ENCODE assay signal across 8 mouse cellular contexts in the genomic region with DNA sequence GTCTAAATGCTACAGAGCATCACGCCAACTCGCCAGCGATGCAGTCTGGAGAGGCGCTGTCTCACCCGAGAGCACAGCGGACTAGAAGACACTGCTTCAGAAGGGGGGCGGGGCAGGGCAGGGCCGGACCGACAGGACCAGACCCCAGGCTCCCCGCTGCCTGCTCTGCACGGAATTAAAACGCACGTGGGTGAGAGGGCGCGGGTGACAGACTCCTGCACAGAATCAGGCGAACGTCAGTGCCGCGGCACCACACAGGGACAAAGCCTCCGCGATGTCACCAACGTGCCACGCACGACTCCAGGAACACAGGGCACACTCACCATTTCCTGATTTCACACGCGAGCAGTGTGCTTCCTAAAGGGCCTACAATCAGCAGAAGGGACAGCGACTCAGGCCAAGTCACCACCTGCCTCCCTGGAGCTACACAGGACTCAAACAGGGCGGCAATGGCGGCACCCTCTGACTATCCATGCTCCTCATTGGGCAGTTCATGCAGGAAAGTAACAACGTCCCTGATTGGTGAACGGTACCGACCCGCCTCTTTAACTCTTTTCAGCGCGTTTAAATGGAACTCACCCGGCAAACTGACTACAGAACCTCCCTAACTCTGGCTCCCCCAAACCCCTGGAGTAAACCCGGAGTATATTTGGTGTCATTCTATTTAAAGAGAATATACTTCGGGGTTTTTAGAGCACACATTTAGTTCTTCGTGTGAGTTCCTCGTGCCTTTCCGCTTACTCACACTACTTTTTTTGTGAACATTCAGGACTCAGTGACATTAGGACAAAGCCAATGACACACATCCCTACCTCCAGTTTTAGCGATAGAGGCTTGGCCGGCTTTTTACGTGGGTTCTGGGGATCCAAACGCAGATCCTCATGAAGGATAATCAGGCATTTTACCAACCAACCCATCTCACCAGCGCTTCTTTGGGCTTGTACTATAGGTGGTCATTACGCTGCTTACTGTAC. TPM values are rescaled to one million over a fixed set of nuclear protein-coding genes. Genes with fewer than 3 reads are reported as not detected.
DNase-seq lines count a peak whose midpoint lies in the region; ATAC-seq and TF ChIP-seq lines count a peak whose summit lies in the region.

A gene (minus strand): TSS at position 468 of the 974 bp plus-strand sequence.

- TF ChIP-seq CTCF in lung, adult 2 months (IDR thresholded peaks at IDR 0.05; ENCODE audit: insufficient read depth, low read length), result no peak

- H3K4me1 ChIP-seq in ES-E14 (ENCODE audit: control insufficient read depth in 2 of 2, insufficient read depth in 2 of 2, low read length in 2 of 2, poor library complexity in 1 of 2), result peaks cover 0 to 3% of the 10 kb centered on the region in 2 experiments; a peak in 2 of 4 replicates
- H3K4me1 ChIP-seq in forebrain, embryonic 15.5 days, result peaks cover 13% of the 10 kb centered on the region
- no peaks in the 10 kb centered on the region for H3K4me1 ChIP-seq in lung, adult 2 months (ENCODE audit: control insufficient read depth, insufficient read depth, low read length)

- peak; percentile 100 for ATAC-seq in forebrain, embryonic 15.5 days (replicated peaks)
- ATAC-seq in neutrophil, adult 5-6 weeks (ENCODE audit: extremely low read depth, insufficient number of reproducible peaks, low FRiP score, poor library complexity, severe bottlenecking), result peak; percentile 100

- H3K9ac ChIP-seq in ES-E14 (ENCODE audit: insufficient read depth, low read depth, low read length, poor library complexity, severe bottlenecking), result peak within 1 kb of the TSS; percentile 83
- H3K9ac ChIP-seq in forebrain, embryonic 15.5 days (replicated peaks), result peak within 1 kb of the TSS; percentile 93

- WGBS in forebrain, embryonic 15.5 days, result 4% methylated on average over 47 of the region's 47 CpGs
- WGBS in lung, adult 2 months, result 4% methylated on average over 47 of the region's 47 CpGs

- peak; percentile 88 for DNase-seq in ES-E14 (ENCODE audit: low read depth, low spot score)
- DNase-seq in cerebellum, adult 11-12 months, result peak; percentile 85
- DNase-seq in heart, postnatal 25 days (ENCODE audit: low spot score), result peak; percentile 74
- DNase-seq in layer of hippocampus, adult 18-20 months (ENCODE audit: low spot score in 2 of 2), result peak; percentile 84 to 95
- peak; percentile 78 for DNase-seq in lung, adult 2 months
- DNase-seq in thymus, adult 18-20 months, result peak; percentile 63 to 76

- peak within 1 kb of the TSS; percentile 82 to 97 for H3K4me3 ChIP-seq in ES-E14 (ENCODE audit: insufficient read depth in 1 of 2, low read depth in 1 of 2, low read length in 2 of 2, poor library complexity in 1 of 2, severe bottlenecking in 1 of 2)
- peak within 1 kb of the TSS; percentile 97 for H3K4me3 ChIP-seq in forebrain, embryonic 15.5 days
- peak within 1 kb of the TSS; percentile 100 for H3K4me3 ChIP-seq in lung, adult 2 months (replicated peaks; ENCODE audit: extremely low read depth, low read depth, low read length)

- H3K27me3 ChIP-seq in forebrain, embryonic 15.5 days, result no peaks in the 10 kb centered on the region

- TF ChIP-seq POLR2A in lung, adult 2 months (IDR thresholded peaks at IDR 0.05; ENCODE audit: borderline replicate concordance, extremely low read depth, low read depth, low read length), result peak; percentile 77; the same call in 1 of the 2 replicates

- no peaks in the 10 kb centered on the region for H3K9me3 ChIP-seq in ES-E14 (ENCODE audit: control insufficient read depth, insufficient read depth, low read depth, low read length)
- H3K9me3 ChIP-seq in forebrain, embryonic 15.5 days, result no peaks in the 10 kb centered on the region

- in situ Hi-C loops in ES-E14 (cut with MboI; ENCODE audit: low sequenced_read_pairs in 2 of 2, unreplicated experiment in 2 of 2), result no loop called here

- peak within 1 kb of the TSS; percentile 62 for H3K27ac ChIP-seq in ES-E14 (ENCODE audit: insufficient read depth, low read depth, low read length, poor library complexity, severe bottlenecking)
- peak within 1 kb of the TSS; percentile 94 for H3K27ac ChIP-seq in forebrain, embryonic 15.5 days (replicated peaks)

- H3K36me3 ChIP-seq in ES-E14 (ENCODE audit: control insufficient read depth, insufficient read depth, low read length, poor library complexity, severe bottlenecking), result no peaks in the 10 kb centered on the region
- no peaks in the 10 kb centered on the region for H3K36me3 ChIP-seq in forebrain, embryonic 15.5 days

- intact Hi-C loops in heart, postnatal 25 days (cut with DNase I), result loop anchor here (5.0 kb wide), 1 partner anchor 34 kb away; a partner anchor contains a TSS

- H3K4me2 ChIP-seq in forebrain, embryonic 15.5 days (replicated peaks), result peak within 1 kb of the TSS; percentile 67

TF ChIP-seq in ES-E14, 5 proteins besides CTCF, POLR2A, EP300 and RAD21:
- TF ChIP-seq ZC3H11A (IDR thresholded peaks at IDR 0.05; ENCODE audit: borderline replicate concordance, low read depth, low read length) (no peak), CHD2 (IDR thresholded peaks at IDR 0.05; ENCODE audit: low read depth, low read length) (peak; percentile 79), HCFC1 (IDR thresholded peaks at IDR 0.05; ENCODE audit: borderline replicate concordance, insufficient read depth, low read length) (peak; percentile 70; the same call in 1 of the 2 replicates)

RNA-seq across cellular contexts. Expression of the gene that starts here (rescaled TPM):
- total RNA-seq in ES-E14 (2012; rRNA removed), result 7.1 and 7.3 TPM in 2 replicates
- 21.1 and 21.7 TPM in 2 replicates for polyA plus RNA-seq in forebrain, embryonic 15.5 days (2015; fragmentation: Nextera tagmentation; extraction: Ambion mirVana)
- total RNA-seq in heart, postnatal 25 days (2021), result 1 to 10 TPM; 5.6 to 6.0 TPM
- total RNA-seq in layer of hippocampus, adult 18-20 months (2021), result 10 to 100 TPM; 20.1 to 20.5 TPM
- polyA plus RNA-seq in lung, adult 2 months (2012; rRNA removed), result 0.58 and 0.98 TPM in 2 replicates
- 6.8 and 7.4 TPM in 2 replicates for total RNA-seq in neutrophil, adult 5-6 weeks (2017)

Comparison
In these comparisons a context has a peak if more than half of its experiments do, and no peak if none do; other contexts are left out.
1. Peak in every context shown above with its lines: DNase-seq, ATAC-seq, H3K4me3 ChIP-seq and H3K27ac ChIP-seq.
2. RNA of the gene that starts here (polyA plus RNA-seq): 21.1 to 21.7 TPM in forebrain, embryonic 15.5 days; 0.58 to 0.98 TPM in lung, adult 2 months; every median in the first group is over 10 times any median in the second.
3. Peak in DNase-seq and H3K4me3 ChIP-seq in lung, adult 2 months; RNA of the gene not detected or under 1 TPM.